Mouse (Mus musculus): ENCODE data around the gene Scarb1.

GRCm38 (mm10) chr5:125242111-125242510, 98.8 kb downstream of the Scarb1 start:
- TF ChIP-seq GATA1 (IDR thresholded peaks at IDR 0.05; ENCODE audit: low read length): no peak
- no peak for TF ChIP-seq TAL1 (IDR thresholded peaks at IDR 0.05; ENCODE audit: low read length)
